Mouse (Mus musculus) frontal cortex, adult (tissue): ENCODE measurements around the gene Gm28230.

ENCODE experiments used
- ATAC-seq: cut with Nextera tagmentation; 2 replicates; pipeline ENCODE4 v1.9.2; 2017; ENCODE audit warnings: mild to moderate bottlenecking, moderate library complexity, mixed read lengths; ENCODE audit not compliant: low TSS enrichment

Gene Gm28230

GRCm38 (mm10) chr2:74739476-74739800 is 12.9 kb downstream of the Gm28230 start:
- no peak for ATAC-seq

GRCm38 (mm10) chr2:74739869-74740268 is 13.3 kb downstream of the Gm28230 start:
- no peak for ATAC-seq

- ATAC-seq = no peak; the same call in 1 of the 2 replicates
These were observed 14.0 kb downstream of the Gm28230 start for GRCm38 (mm10) chr2:74740311-74741091.

GRCm38 (mm10) chr2:74741252-74741978 is 14.9 kb downstream of the Gm28230 start:
- ATAC-seq = no peak

- no peak for ATAC-seq
These were observed 15.4 kb downstream of the Gm28230 start for GRCm38 (mm10) chr2:74741979-74742277.

GRCm38 (mm10) chr2:74745540-74746297 is 19.2 kb downstream of the Gm28230 start:
- ATAC-seq = no peak

GRCm38 (mm10) chr2:74746298-74746921 is 19.9 kb downstream of the Gm28230 start:
- ATAC-seq = no peak

GRCm38 (mm10) chr2:74747006-74747405 is 20.5 kb downstream of the Gm28230 start:
- ATAC-seq = no peak

- no peak for ATAC-seq
These were observed 21.2 kb downstream of the Gm28230 start for GRCm38 (mm10) chr2:74747661-74748141.

- ATAC-seq = no peak
These were observed 22.0 kb downstream of the Gm28230 start for GRCm38 (mm10) chr2:74748436-74748995.

GRCm38 (mm10) chr2:74749337-74750121 is 23.0 kb downstream of the Gm28230 start:
- no peak for ATAC-seq

- no peak for ATAC-seq
These were observed 24.3 kb downstream of the Gm28230 start for GRCm38 (mm10) chr2:74750731-74751250.

GRCm38 (mm10) chr2:74751861-74752260 is 25.3 kb downstream of the Gm28230 start:
- no peak for ATAC-seq

GRCm38 (mm10) chr2:74752431-74753174 is 26.1 kb downstream of the Gm28230 start:
- no peak for ATAC-seq

GRCm38 (mm10) chr2:74753175-74753523 is 26.6 kb downstream of the Gm28230 start:
- ATAC-seq = no peak

- no peak for ATAC-seq
These were observed 27.2 kb downstream of the Gm28230 start for GRCm38 (mm10) chr2:74753711-74754110.

- ATAC-seq = no peak
These were observed 33.6 kb downstream of the Gm28230 start for GRCm38 (mm10) chr2:74760146-74760545.

GRCm38 (mm10) chr2:74761941-74762340 is 35.4 kb downstream of the Gm28230 start:
- ATAC-seq = no peak

- 0 out of 2 replicates have a peak, but pooled peaks have one; percentile 59 for ATAC-seq
These were observed 36.2 kb downstream of the Gm28230 start, which contains the start of gene Hoxd1 for GRCm38 (mm10) chr2:74762522-74763244. Hoxd1 (plus strand) TSS chr2:74762980.
